Mouse (Mus musculus): ENCODE measurements at regions not wholly inside any gene's neighbourhood (a gene's known extent, or its start where the extent isn't known, plus 50 kb on each side); places are given as distances from the start of the nearest gene placed in this dataset.

GRCm38 (mm10) chr8:115432396-115433040, 275.1 kb downstream of the Maf start:
- TF ChIP-seq CTCF (IDR thresholded peaks at IDR 0.05; ENCODE audit: insufficient read depth, low read depth, low read length) (no peak), POLR2A (IDR thresholded peaks at IDR 0.05; ENCODE audit: insufficient read depth, low read depth, low read length) (no peak)
